ENCODE assay signal across 13 mouse cellular contexts in genomic region chr17:31435934-31436813, GRCm38 (mm10). TPM values are rescaled to one million over a fixed set of nuclear protein-coding genes. Genes with fewer than 3 reads are reported as not detected.
DNase-seq lines count a peak whose midpoint lies in the region; ATAC-seq and TF ChIP-seq lines count a peak whose summit lies in the region.
"Had no signal": no experiment of that assay in that cellular context is flagged by ENCODE, and none has a peak within 500 bp of the region (broad histone marks: within the 10 kb centered on the region; RNA-seq: fewer than 3 reads in every experiment).

No protein-coding gene starts in this region.

- 0 out of 2 replicates have a peak, but pooled peaks cover 5% of the 10 kb centered on the region for H3K4me1 ChIP-seq in lung, embryonic 14.5 days (ENCODE audit: insufficient read depth)
- H3K4me1 ChIP-seq in embryonic facial prominence, embryonic 10.5 days, result peaks cover 41% of the 10 kb centered on the region
- H3K4me1 ChIP-seq in intestine, postnatal 0 days (replicated peaks; ENCODE audit: control insufficient read depth, insufficient read depth, low read length), result 0 out of 2 replicates have a peak, but pooled peaks cover 3% of the 10 kb centered on the region
- H3K4me1 ChIP-seq in stomach, postnatal 0 days (replicated peaks; ENCODE audit: control insufficient read depth, insufficient read depth), result peaks cover 5% of the 10 kb centered on the region
- peaks cover 27% of the 10 kb centered on the region for H3K4me1 ChIP-seq in heart, embryonic 10.5 days

- ATAC-seq in lung, embryonic 14.5 days (ENCODE audit: insufficient read depth), result no peak
- ATAC-seq in intestine, postnatal 0 days, result no peak
- no peak for ATAC-seq in stomach, postnatal 0 days (ENCODE audit: low FRiP score, low TSS enrichment)

- H3K4me3 ChIP-seq in lung, embryonic 14.5 days (ENCODE audit: low read depth, low read length), result no peak overlapping the region
- H3K4me3 ChIP-seq in embryonic facial prominence, embryonic 10.5 days, result no peak overlapping the region
- H3K4me3 ChIP-seq in intestine, postnatal 0 days (ENCODE audit: low read depth, low read length), result no peak overlapping the region
- H3K4me3 ChIP-seq in stomach, postnatal 0 days (ENCODE audit: low read depth, low read length), result no peak overlapping the region
- H3K4me3 ChIP-seq in heart, embryonic 10.5 days, result no peak overlapping the region
- H3K4me3 ChIP-seq: myocyte had no signal

- H3K4me2 ChIP-seq in lung, embryonic 14.5 days, result no peak overlapping the region
- peak overlapping the region; percentile 6; the same call in 1 of the 2 replicates for H3K4me2 ChIP-seq in intestine, postnatal 0 days (replicated peaks; ENCODE audit: low read depth)
- no peak overlapping the region for H3K4me2 ChIP-seq in stomach, postnatal 0 days (replicated peaks; ENCODE audit: low read depth)

- 80% methylated on average over 13 of the region's 13 CpGs for WGBS in lung, embryonic 14.5 days
- WGBS in embryonic facial prominence, embryonic 10.5 days, result 35% methylated on average over 13 of the region's 13 CpGs
- WGBS in intestine, postnatal 0 days, result 68% methylated on average over 13 of the region's 13 CpGs
- WGBS in stomach, postnatal 0 days, result 67% methylated on average over 13 of the region's 13 CpGs
- WGBS in heart, embryonic 10.5 days, result 65% methylated on average over 13 of the region's 13 CpGs

- no peak overlapping the region for H3K27ac ChIP-seq in lung, embryonic 14.5 days (ENCODE audit: low read depth)
- peak overlapping the region; percentile 57 for H3K27ac ChIP-seq in embryonic facial prominence, embryonic 10.5 days (replicated peaks)
- H3K27ac ChIP-seq in intestine, postnatal 0 days (ENCODE audit: low read depth, low read length), result peak overlapping the region; percentile 37
- H3K27ac ChIP-seq in stomach, postnatal 0 days (replicated peaks), result no peak overlapping the region
- H3K27ac ChIP-seq in heart, embryonic 10.5 days, result no peak overlapping the region

- peaks cover 7% of the 10 kb centered on the region; the same call in 1 of the 2 replicates for H3K36me3 ChIP-seq in lung, embryonic 14.5 days (ENCODE audit: insufficient read depth)
- H3K36me3 ChIP-seq in embryonic facial prominence, embryonic 10.5 days (replicated peaks), result no peaks in the 10 kb centered on the region
- peaks cover 5% of the 10 kb centered on the region; the same call in 1 of the 2 replicates for H3K36me3 ChIP-seq in intestine, postnatal 0 days (ENCODE audit: control insufficient read depth, insufficient read depth)
- no peaks in the 10 kb centered on the region for H3K36me3 ChIP-seq in stomach, postnatal 0 days (ENCODE audit: control insufficient read depth, insufficient read depth, low read length)
- no peaks in the 10 kb centered on the region for H3K36me3 ChIP-seq in heart, embryonic 10.5 days

- H3K9me3 ChIP-seq in lung, embryonic 14.5 days (ENCODE audit: low read depth, low read length), result no peaks in the 10 kb centered on the region
- H3K9me3 ChIP-seq in embryonic facial prominence, embryonic 10.5 days, result no peaks in the 10 kb centered on the region; the same call in 1 of the 2 replicates
- H3K9me3 ChIP-seq in intestine, postnatal 0 days (ENCODE audit: control insufficient read depth), result no peaks in the 10 kb centered on the region
- no peaks in the 10 kb centered on the region for H3K9me3 ChIP-seq in stomach, postnatal 0 days (ENCODE audit: control insufficient read depth, low read length)
- no peaks in the 10 kb centered on the region for H3K9me3 ChIP-seq in heart, embryonic 10.5 days

- H3K27me3 ChIP-seq in lung, embryonic 14.5 days (ENCODE audit: insufficient read depth, low read length), result no peaks in the 10 kb centered on the region
- peaks cover 31% of the 10 kb centered on the region for H3K27me3 ChIP-seq in embryonic facial prominence, embryonic 10.5 days (replicated peaks; ENCODE audit: low read depth, poor library complexity, severe bottlenecking)
- H3K27me3 ChIP-seq in intestine, postnatal 0 days (replicated peaks; ENCODE audit: control insufficient read depth, insufficient read depth, low read length), result no peaks in the 10 kb centered on the region
- H3K27me3 ChIP-seq in stomach, postnatal 0 days (ENCODE audit: control insufficient read depth, insufficient read depth, low read length), result no peaks in the 10 kb centered on the region
- peaks cover 17% of the 10 kb centered on the region for H3K27me3 ChIP-seq in heart, embryonic 10.5 days (ENCODE audit: insufficient read depth, poor library complexity, severe bottlenecking)

- no peak overlapping the region for H3K9ac ChIP-seq in lung, embryonic 14.5 days
- no peak overlapping the region for H3K9ac ChIP-seq in intestine, postnatal 0 days (ENCODE audit: low read depth, low read length)
- H3K9ac ChIP-seq in stomach, postnatal 0 days (ENCODE audit: low read length), result no peak overlapping the region

- no peak for DNase-seq in lung, embryonic 14.5 days
- no peak for DNase-seq in lung, postnatal 36 days
- DNase-seq in embryonic facial prominence, embryonic 10.5 days (ENCODE audit: low spot score), result no peak
- no peak for DNase-seq in stomach, postnatal 0 days (ENCODE audit: low spot score)
- no peak for DNase-seq in heart, embryonic 10.5 days (ENCODE audit: low spot score)
- DNase-seq in ovary, postnatal 14 days (ENCODE audit: low spot score), result no peak
- DNase-seq: cerebellum, postnatal 10 days; layer of hippocampus, adult 9-11 months; lung, postnatal 10 days; retina, postnatal 1 day; thymus, postnatal 36 days had no signal

- no peak for TF ChIP-seq EP300 in stomach, postnatal 0 days (optimal IDR thresholded peaks at IDR 0.05)

- peak; percentile 28; the same call in 1 of the 2 replicates for TF ChIP-seq CTCF in lung, embryonic 14.5 days (IDR thresholded peaks at IDR 0.05; ENCODE audit: low read depth)
- peak; percentile 58 for TF ChIP-seq CTCF in intestine, postnatal 0 days (IDR thresholded peaks at IDR 0.05; ENCODE audit: low read depth)
- TF ChIP-seq CTCF in stomach, postnatal 0 days (IDR thresholded peaks at IDR 0.05; ENCODE audit: low read depth), result peak; percentile 46

RNA-seq across cellular contexts. Expression of gene Pde9a, which starts 50.2 kb away (rescaled TPM):
- 35.8 and 36.7 TPM in 2 replicates for polyA plus RNA-seq in lung, embryonic 14.5 days (2014; fragmentation: Nextera tagmentation; extraction: Ambion mirVana)
- 16.9 and 18.9 TPM in 2 replicates for polyA plus RNA-seq in embryonic facial prominence, embryonic 10.5 days (2016; fragmentation: Nextera tagmentation; extraction: Ambion mirVana)
- polyA plus RNA-seq in intestine, postnatal 0 days (2015; fragmentation: Nextera tagmentation; extraction: Ambion mirVana), result 58.8 and 59.8 TPM in 2 replicates
- polyA plus RNA-seq in stomach, postnatal 0 days (2015; fragmentation: Nextera tagmentation; extraction: Ambion mirVana), result 11.6 and 12.1 TPM in 2 replicates
- polyA plus RNA-seq in heart, embryonic 10.5 days (2016; fragmentation: Nextera tagmentation; extraction: Ambion mirVana), result 5.9 and 14.4 TPM in 2 replicates

Comparison
In these comparisons a context has a peak if more than half of its experiments do, and no peak if none do; other contexts are left out.
1. H3K27ac ChIP-seq: peak in embryonic facial prominence, embryonic 10.5 days (single experiment) and intestine, postnatal 0 days (single experiment); none in lung, embryonic 14.5 days (single experiment), stomach, postnatal 0 days (single experiment) and heart, embryonic 10.5 days (single experiment).
2. Peak in every context shown above with its lines, with median percentiles within 50 percentile points of each other: CTCF ChIP-seq.